Mouse (Mus musculus) adrenal gland, adult (tissue): Measurements from ENCODE around the gene Ppp1r15a.
A peak's percentile ranks its signal among the peaks of the same experiment; 100 is the strongest.

ENCODE experiments used
- DNase-seq, 2 experiments: peaks; one replicate each; pipeline ENCODE4 v3.0.0; 2022 to 2023; ENCODE audit warnings: low spot score in 1 of 2; ENCODE audit not compliant: inconsistent age in 2 of 2

Gene Ppp1r15a

DNA sequence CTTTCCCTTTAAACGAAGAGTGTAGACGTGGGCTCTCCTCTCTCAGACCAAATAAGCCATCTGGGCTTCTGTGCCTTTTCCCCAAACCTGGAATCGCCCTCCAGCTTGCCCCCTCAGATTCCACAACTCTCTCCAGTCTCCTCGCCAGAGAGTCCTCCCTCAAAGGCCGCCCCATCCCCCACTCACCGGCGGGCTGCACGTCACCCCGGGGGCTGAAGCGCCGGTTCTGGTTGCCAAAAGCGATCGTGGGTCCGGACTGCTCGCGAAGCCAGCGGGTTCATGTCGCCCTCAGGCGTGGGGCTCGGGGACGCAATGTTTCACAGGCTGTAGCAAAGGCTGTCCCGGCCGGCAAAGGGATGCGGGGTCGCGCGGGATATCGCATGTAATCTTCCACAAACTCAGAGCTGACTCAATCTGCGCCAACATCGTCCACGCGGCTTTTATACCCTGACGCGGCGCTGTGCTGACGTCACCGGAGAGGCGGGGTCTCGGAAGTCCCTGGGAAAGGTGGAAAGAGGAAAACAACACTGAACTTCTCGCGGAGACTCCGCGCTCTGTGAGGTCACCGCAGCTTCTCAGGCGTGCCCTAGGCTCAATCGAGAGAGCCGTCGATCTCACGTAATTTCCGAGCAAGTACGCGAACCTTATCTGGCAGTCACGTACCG is at the start of gene Ppp1r15a, which contains the start of gene Plekha4:
Ppp1r15a (minus strand) TSS at position 460 of the 665 bp plus-strand sequence.
Plekha4 (plus strand) TSS at position 522 of the 665 bp plus-strand sequence.
- DNase-seq: peak; percentile 96 to 100

DNA sequence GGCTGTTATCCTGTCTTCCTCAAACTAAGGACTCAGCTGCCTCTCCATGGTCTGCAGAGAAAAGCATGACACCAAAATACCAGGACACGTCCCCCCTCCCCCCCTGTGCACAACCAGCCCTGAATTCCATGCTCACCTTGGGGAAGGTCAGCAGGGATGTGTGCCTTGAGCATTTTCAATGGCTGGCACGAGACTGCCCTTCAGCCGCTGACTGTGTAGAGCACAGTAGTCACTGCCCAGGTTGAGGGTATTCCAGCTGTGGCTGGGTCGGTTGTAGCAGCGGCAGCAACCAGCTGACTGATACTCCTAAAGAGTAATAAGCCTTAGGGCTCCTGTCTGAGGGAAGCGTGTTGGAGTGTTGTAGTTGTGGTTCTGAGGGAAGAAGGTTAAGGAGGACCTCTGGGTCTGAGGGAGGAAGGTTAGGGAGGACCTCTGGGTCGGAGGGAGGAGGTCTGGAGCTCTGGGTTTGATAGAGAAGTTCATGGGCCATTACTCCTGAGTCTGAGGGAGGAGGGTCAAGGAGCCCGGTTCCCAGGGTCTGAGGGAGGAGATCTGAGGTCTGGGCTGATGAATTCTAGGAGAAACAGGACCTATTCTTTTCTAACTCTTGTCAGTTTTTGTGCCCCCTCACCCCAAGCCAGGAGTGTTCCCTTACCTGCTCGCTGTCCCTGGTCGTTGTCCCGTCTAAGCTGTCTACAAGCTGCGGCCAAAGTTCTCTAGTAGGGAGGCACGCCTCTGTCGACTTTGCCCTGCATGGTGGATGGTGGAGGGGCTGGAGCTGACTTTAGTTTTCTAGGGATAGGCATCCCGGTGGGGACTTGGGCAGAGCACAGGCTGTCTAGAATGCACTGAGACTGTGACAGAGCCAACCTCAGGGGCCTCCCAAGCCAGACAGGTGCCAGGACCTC is 48.7 kb upstream of the Ppp1r15a start:
- no peak for DNase-seq

DNA sequence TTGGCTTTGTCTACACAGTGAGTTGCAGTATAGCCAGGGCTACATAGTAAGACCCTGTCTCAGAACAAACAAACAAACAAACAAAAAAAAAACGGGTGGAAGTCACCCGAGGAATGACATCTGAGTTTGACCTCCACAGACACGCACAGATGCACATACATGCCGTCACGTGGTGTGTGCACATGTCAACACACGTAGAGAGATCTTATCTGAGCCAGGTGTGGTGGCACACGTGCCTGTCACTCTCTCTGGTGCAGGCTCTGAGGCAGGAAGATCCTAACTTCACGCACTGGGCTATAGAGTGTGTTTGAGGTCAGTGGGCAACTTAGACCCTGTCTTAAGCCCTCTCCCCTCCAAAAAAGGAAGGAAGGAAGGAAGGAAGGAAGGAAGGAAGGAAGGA is 47.9 kb upstream of the Ppp1r15a start:
- DNase-seq: no peak

DNA sequence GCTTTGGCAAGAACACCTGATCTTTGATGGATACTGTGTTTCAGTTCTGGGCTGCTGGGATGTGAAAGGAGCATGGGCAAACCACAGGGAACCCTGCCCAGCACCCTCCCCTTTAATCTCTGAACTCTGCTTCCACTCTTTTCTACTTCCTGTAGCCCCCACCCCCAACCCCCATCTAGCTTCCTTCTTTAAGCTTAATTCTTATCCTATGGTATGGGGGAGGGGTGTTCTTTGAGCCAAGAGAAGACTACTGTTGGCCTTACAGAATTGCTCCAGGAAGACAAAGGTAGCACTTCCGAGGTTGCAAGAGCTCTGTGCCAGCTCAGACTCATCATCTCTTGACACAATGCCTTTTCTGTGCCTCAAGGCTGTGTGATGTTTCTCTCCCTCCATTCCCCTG is 45.9 kb upstream of the Ppp1r15a start:
- DNase-seq: peak in 1 of 2 experiments; percentile 56

DNA sequence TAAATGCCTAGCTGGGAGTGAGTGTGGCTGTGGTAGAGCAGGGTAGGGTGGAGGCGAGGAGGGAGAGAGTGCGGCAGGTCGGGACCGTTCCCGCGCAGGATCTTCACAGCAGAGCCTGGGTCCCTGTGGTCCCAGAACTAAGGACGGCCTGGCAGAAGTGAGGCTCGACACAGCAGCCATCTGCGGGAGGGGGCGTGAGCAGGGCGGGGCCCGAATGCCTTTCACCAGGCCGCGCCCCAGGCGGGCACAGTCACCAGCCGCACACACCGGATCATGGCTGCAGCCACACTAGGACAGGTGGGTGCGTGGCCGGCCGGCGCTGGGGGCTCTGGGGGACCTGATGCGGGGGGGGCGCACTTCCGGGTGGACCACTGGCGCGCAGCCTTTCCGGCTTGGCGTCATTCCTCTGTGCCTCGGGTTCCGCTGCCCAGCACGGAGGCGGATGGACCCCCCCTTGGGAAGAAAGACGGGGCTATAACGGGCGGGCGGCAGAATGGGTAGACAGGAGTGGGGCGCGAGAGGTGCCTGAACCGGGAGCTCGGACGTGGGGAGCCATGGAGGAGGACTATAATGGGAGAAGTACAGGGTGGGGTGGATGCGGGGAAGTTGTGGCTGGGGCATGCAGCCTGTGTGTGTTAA is 44.2 kb upstream of the Ppp1r15a start, which contains the start of gene Bcat2:
Bcat2 (plus strand) TSS at position 51 of the 639 bp plus-strand sequence.
- DNase-seq: peak; percentile 87 to 92

DNA sequence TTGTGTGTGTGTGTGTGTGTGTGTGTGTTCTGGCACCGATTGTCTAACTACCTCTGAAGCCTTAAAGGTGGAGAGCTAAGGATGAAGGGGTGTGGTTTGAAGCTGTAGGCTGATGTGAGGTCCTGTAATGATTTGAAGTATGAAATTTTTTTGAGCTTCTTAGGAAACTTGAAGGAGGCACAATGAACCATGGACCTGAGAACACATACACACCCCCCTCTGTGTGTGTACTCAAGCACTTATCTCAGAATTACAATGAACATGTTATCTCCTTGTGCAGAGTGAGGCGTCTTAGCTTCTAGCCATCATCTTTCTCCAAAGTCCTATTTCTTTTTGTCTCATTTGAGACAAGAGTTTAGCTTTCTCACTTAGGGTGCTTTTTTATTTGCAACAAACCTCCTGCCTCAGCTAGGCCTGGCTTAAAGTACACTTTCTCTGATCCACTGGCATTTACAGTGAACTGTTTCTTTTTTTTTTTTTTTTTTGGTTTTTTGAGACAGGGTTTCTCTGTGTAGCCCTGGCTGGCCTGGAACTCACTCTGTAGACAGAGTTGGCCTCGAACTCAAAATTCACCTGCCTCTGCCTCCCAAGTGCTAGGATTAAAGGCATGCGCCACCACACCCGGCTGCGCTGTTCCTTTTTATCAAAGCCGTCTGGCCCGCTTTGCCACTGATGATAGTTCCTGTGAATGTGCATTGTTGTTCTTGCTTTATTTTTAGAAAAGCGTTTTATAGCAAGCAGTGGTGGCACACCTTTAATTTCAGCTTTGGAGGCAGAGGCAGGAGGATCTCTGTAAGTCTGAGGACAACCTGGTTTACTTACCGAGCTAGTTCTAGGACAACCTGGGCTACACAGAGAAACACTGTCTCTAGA is 42.8 kb upstream of the Ppp1r15a start:
- DNase-seq: no peak

DNA sequence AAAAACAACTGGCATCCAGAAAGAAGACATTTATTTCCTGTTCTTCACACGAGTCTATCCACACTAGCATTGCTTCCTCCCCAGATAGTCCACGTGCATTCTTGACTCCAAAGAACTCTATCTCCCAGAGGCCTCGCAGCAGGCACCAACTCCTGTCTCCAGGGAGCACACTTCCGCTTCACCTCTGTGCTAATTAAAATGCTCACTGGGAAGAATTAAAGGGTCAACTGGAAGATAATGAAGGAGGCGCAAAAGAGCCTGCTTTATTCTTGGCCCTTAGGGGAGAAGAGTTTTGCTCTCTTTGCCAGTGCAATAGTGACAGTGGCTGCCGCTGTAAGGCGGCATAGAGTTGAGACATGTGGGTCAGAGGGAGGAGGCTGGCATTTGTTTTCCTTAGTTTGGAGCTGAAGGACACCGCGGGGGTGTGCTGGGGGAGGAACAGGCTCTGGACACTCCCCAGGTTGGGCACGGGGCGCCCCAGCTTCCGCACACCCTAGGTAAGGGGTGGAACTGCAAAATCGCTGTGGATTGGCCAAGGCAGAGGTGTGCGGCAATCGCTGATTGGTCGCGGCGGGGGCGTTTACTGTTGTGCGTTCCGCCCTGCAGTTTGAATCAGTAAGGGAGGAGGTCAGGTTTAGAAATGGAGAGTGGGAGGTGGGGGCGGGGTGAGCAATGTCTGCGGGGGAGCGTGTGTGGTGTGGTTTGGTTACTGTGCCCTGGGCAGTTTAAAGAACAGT is 41.9 kb upstream of the Ppp1r15a start:
- peak; percentile 96 to 97 for DNase-seq

DNA sequence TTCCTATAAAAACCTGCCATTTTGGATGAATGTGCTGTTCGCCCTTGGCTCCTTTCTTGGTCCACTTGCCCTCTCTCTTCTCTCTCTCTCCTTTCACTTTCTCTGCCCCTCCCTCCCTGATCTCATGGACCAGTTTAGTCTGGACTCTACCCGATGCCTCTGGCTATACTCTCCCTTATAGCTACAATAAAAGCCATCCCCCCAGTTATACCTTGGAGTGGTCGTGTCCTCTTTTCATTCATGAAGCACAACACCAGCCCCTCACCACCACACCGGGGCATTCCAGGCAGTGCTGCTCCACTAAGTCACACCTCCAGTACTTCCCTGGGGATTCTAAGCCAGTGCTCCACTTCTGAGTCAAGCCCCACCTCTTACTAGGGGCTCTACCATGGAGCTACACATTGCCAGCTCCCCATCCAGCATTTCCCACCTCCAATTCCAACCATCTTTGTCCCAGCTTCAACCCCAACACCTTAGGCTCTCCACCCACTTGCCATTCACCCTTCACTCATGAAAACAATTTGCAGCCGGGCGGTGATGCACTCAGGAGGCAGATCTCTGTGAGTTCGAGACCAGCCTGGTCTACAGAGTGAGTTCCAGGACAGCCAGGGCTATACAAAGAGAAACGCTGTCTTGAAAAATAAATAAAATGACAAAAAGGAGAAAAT is 41.2 kb upstream of the Ppp1r15a start:
- DNase-seq: peak in 1 of 2 experiments; percentile 53

DNA sequence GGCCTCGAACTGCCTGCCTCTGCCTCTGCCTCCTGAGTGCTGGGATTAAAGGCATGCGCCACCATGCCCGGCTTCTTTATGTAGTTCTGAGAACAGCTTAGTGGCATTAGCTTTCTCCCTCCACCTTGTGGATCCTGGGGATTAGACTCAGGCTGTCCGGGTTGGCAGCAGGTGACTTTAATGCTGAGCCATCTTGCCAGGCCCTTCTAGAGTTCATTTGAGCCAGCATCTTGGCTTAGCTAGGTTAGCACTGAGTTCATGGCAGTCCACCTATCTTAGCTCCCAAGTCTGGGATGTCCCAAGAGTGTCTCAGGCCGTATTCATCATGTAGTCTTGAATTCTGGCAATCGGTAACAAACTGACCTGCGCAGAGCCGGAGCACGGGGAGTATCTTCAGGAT is 39.4 kb upstream of the Ppp1r15a start:
- DNase-seq: no peak

DNA sequence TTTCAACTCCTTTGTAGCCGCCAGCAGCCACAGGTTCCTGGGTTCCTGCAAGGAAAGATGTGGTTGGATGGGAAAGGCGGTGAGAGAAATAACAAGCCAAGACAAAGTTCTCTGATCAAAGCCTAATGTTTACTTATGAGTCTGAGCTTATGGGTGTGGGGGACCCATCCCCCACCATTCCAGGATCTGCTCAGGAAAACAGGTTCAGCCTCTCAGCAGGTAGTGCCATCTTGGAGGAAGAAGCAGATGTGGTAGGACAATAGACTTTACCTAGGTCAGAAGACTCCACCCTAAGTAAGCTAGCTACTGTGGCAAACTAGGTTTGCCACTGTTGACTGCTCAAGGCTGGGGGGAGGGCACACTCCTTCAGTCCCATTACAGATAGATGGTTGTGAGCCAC is 38.7 kb upstream of the Ppp1r15a start:
- no peak for DNase-seq

DNA sequence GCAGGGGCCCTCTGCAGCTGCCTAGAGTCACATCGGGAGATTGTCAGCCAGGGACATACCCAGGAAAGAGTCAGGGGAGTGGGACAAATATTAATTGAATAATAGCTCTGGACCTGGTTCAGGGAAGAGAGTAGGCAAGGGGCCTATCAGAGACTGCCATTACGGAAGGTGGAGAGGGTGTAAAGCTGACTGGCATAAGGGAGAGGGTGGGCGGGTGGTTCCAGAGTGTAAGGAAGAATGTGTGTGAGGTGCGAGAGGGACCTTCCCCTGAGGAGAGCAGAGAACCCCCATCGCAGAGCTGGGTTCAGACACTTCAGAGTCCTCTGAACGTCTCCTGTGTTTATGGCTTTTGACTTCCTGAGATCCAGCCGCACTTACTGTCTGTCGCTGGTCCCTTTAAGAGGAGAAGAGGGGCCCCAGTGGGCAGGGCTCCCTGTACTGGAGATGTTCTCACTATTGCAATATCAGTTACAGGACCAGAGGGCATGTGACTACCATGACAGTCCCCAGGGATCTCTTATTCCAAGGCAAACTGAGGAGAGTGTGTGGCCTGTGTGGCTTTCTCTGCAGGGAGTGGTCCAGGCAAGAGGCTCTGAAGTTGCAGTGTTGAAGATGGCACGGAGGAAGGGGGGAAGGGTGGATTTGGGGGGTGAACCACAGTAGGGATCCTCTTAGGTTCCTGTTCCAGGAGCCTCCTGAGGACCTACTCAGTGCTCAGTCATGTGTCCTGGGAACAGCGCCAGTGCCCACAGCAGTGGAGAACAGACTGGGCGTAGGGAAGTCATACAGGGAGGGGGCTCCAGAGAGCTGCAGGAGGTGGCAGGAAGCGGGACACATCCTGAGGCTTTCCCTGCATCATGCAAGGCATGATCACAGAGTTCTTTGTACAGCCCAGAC is 35.8 kb upstream of the Ppp1r15a start:
- peak in 1 of 2 experiments; percentile 53 for DNase-seq

DNA sequence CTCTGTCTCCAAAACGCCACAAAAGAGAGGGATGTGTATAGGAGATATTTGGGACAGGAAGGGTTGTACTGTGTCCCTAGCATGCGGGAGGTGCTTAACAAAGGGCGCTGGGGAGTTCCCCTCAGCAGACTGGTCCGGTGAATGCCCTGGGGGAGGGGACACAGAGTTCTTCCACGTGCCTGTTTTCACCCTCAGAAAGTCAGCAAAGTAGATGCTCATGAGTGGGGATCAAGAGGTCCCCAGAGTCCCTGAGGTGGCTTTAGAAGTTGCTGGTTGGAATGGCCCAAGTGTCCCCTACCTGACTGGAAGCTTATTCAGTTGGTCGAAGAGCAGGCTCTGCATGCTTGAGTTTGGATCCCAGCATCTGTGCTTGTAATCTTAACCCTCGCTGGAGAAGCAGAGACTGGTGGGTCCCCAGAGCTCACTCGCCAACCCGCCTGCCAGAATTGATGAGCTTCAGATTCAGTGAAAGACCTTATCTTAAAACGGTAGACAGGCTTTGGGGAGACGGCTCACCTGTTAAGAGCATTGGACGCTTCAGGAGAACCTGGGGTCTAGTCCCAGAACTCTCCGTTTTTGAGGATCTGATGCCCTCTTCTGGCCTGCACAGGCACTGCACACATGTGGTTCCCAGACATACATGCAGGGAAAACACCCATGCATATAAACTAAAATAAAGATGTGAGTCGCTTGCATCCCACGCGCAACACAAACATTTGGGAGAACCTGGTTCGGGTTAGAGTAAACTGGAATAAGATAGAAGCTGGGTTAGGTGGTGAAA is 35.0 kb upstream of the Ppp1r15a start:
- peak; percentile 73 to 93 for DNase-seq

DNA sequence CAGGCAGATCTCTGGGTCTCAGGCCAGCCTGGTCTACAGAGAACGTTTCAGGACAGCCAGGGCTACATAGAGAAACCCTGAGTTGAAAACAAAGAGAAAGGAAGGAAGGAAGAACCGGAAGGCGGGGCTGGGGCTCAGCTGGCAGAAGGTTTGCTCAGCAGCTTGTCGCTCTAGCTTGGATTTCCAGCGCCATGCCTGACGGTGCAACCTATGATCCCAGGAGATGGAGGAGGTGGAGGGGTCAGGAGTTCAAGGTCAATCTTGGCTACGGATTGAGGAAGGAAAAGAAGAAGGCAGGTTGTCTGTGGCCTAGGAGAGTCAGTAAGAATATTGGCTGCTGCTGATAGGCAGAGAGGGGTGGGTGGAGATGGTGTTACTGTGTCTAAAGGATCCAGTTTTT is 34.2 kb upstream of the Ppp1r15a start:
- no peak for DNase-seq

DNA sequence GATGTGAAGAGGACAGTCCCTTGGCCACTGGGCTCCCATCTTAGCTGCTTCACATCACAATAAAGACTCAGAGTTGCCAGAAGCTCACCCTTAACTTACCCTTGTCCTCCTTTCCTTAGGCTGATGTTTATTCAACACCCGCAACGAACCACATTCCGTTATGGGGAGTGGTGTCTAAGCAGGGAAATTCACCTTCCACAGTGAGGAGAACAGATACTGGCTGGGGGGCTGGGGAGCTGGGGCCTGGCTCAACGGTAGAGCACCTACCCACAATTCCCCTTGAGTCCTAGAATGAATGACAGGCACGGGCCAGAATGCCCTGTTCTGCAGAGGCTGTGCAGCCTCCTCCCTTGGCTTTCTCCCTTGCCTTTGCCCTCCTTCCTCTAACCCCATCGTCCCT is 32.8 kb upstream of the Ppp1r15a start:
- DNase-seq: no peak

DNA sequence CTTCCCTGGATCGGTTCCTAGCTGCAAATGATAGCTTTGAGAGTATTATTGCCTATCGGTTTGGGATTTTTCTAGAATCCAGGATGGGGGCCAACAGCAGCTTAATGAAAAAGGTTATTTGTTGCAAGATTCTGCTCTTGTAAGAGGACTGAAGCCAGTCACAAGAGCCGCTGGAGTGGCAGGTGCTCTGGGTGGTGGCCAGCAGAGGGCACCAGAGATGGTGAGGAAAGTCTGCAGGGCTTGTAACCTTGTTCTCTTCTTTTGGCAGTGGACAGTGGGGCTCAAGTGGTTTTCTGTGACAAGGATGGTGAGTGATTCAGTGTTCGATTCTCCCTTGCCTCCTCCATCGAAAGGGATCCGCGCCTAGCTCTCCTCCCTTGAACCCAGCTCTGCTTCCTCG is 29.7 kb upstream of the Ppp1r15a start:
- DNase-seq: peak; percentile 82 to 93

DNA sequence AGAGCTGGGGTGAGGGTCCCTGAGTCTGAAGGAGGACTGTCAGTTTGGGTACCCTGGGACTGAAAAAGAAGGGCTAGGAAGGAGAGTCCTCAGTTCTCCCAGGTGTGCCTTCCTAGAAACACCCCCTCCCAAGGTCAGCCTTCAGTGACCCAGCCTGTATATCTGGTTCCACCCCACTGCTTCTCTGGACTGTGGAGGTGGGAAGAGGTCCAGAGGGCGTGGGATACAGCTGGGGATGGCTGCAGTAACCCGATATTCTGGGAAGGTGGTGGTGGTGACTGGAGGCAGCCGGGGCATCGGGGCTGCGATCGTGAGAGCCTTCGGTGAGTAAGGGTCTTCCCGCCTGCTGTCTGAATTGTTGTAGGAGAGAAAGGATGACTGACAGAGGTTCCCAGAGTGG is 28.7 kb upstream of the Ppp1r15a start, which contains the start of gene Hsd17b14:
Hsd17b14 (plus strand) TSS at position 150 of the 400 bp plus-strand sequence.
- DNase-seq: no peak

DNA sequence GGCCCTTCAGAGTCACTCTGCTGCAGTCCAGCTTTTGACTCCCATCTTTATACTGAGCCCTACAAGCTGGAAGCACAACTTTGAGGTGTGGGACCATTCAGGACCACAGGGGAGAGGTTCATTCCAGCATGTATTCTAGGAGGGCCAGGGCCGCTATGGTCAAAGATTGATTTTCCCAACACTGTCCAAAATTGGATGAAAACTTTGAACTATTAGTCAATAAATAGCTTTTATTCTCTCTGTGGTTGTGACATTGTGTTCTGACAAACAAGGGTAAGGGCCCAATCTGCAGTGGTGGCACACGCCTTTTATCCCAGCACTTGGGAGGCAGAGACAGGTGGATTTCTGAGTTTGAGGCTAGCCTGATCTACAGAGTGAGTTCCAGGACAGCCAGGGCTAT is 27.9 kb upstream of the Ppp1r15a start:
- no peak for DNase-seq
